Mouse (Mus musculus) C2C12 (cell line): ENCODE measurements around the gene Ankrd52.

ENCODE experiments used
- CEBPB ChIP-seq: IDR thresholded peaks from one replicate; pipeline ENCODE4 v1.6.1; 2011; ENCODE audit warnings: low read depth, mild to moderate bottlenecking, control low read depth, moderate library complexity
- CTCF ChIP-seq: IDR thresholded peaks from one replicate; pipeline ENCODE4 v1.5.1; 2011; ENCODE audit not compliant: control insufficient read depth, insufficient read depth, insufficient read length
- MAX ChIP-seq: IDR thresholded peaks from one replicate; pipeline ENCODE4 v1.6.1; 2011; ENCODE audit warnings: mild to moderate bottlenecking, control low read depth
- MYOD1 ChIP-seq: IDR thresholded peaks from one replicate; pipeline ENCODE4 v1.6.1; 2011; ENCODE audit warnings: low read depth; ENCODE audit not compliant: control insufficient read depth, insufficient read length
- MYOG ChIP-seq: IDR thresholded peaks from one replicate; pipeline ENCODE4 v1.6.1; 2011; ENCODE audit not compliant: control insufficient read depth, insufficient read length; ENCODE audit errors: extremely low read depth
- USF1 ChIP-seq: IDR thresholded peaks from one replicate; pipeline ENCODE4 v1.6.1; 2011; ENCODE audit warnings: low read depth, mild to moderate bottlenecking, control low read depth, moderate library complexity

GRCm38 (mm10) chr10:128445407-128445806, 68.5 kb downstream of the Ankrd52 start:
- TF ChIP-seq CTCF = no peak
- TF ChIP-seq MYOG = no peak
- TF ChIP-seq MAX = no peak
- no peak for TF ChIP-seq CEBPB
- no peak for TF ChIP-seq USF1
- TF ChIP-seq MYOD1 = no peak
